In genomic region chr4:107434356-107435237, GRCm38 (mm10) we compare ENCODE assay signal across 8 mouse cellular contexts. TPM values are rescaled to one million over a fixed set of nuclear protein-coding genes. Genes with fewer than 3 reads are reported as not detected.
DNase-seq lines count a peak whose midpoint lies in the region; ATAC-seq and TF ChIP-seq lines count a peak whose summit lies in the region.

Gene Glis1, plus strand, starts transcription at chr4:107434591.

- peak within 1 kb of the TSS; percentile 54 for H3K9ac ChIP-seq in heart, embryonic 12.5 days
- peak within 1 kb of the TSS; percentile 52 for H3K9ac ChIP-seq in kidney, embryonic 15.5 days
- peak within 1 kb of the TSS; percentile 3; the same call in 1 of the 2 replicates for H3K9ac ChIP-seq in liver, embryonic 11.5 days (ENCODE audit: low read depth, low read length)

- peak within 1 kb of the TSS; percentile 98 for H3K4me2 ChIP-seq in heart, embryonic 12.5 days
- H3K4me2 ChIP-seq in kidney, embryonic 15.5 days: peak within 1 kb of the TSS; percentile 89
- peak within 1 kb of the TSS; percentile 100 for H3K4me2 ChIP-seq in liver, embryonic 11.5 days
- H3K4me2 ChIP-seq in myocyte (ENCODE audit: low read depth): peak within 1 kb of the TSS; percentile 91

- H3K9me3 ChIP-seq in heart, embryonic 12.5 days (replicated peaks): no peaks in the 10 kb centered on the region
- no peaks in the 10 kb centered on the region for H3K9me3 ChIP-seq in kidney, embryonic 15.5 days (replicated peaks)
- no peaks in the 10 kb centered on the region for H3K9me3 ChIP-seq in liver, embryonic 11.5 days (ENCODE audit: control insufficient read depth, low read length)

- peaks cover 18% of the 10 kb centered on the region for H3K27me3 ChIP-seq in thymus, adult 2 months (ENCODE audit: control insufficient read depth, insufficient read depth, low read length)
- peaks cover 73% of the 10 kb centered on the region for H3K27me3 ChIP-seq in heart, embryonic 12.5 days (replicated peaks)
- peaks cover 84% of the 10 kb centered on the region for H3K27me3 ChIP-seq in kidney, embryonic 15.5 days
- peaks cover 63% of the 10 kb centered on the region for H3K27me3 ChIP-seq in liver, embryonic 11.5 days (replicated peaks; ENCODE audit: control insufficient read depth, insufficient read depth, low read length)
- H3K27me3 ChIP-seq in myocyte (ENCODE audit: control insufficient read depth, insufficient read depth, insufficient read length): peaks cover 31% of the 10 kb centered on the region

- peaks cover 4% of the 10 kb centered on the region for H3K4me1 ChIP-seq in thymus, adult 2 months (replicated peaks; ENCODE audit: control insufficient read depth, insufficient read depth, low read length)
- H3K4me1 ChIP-seq in heart, embryonic 12.5 days (replicated peaks): peaks cover 14% of the 10 kb centered on the region
- H3K4me1 ChIP-seq in kidney, embryonic 15.5 days: peaks cover 43% of the 10 kb centered on the region
- peaks cover 16% of the 10 kb centered on the region for H3K4me1 ChIP-seq in liver, embryonic 11.5 days (replicated peaks; ENCODE audit: control insufficient read depth, insufficient read depth, low read length)

- peak within 1 kb of the TSS; percentile 12 for H3ac ChIP-seq in myocyte (ENCODE audit: control insufficient read depth, insufficient read length)

- peak within 1 kb of the TSS; percentile 17; the same call in 1 of the 2 replicates for H3K4me3 ChIP-seq in thymus, adult 2 months (ENCODE audit: control insufficient read depth, insufficient read depth, low read length)
- peak within 1 kb of the TSS; percentile 57 for H3K4me3 ChIP-seq in heart, embryonic 12.5 days
- peak within 1 kb of the TSS; percentile 64 for H3K4me3 ChIP-seq in kidney, embryonic 15.5 days (replicated peaks)
- H3K4me3 ChIP-seq in liver, embryonic 11.5 days (ENCODE audit: low read depth, low read length): peak within 1 kb of the TSS; percentile 65
- peak within 1 kb of the TSS; percentile 6 for H3K4me3 ChIP-seq in myocyte

- 1% methylated on average over 108 of the region's 112 CpGs for WGBS in thymus, adult 2 months
- under 1% methylated on average over 91 of the region's 112 CpGs for WGBS in heart, embryonic 12.5 days
- under 1% methylated on average over 93 of the region's 112 CpGs for WGBS in kidney, embryonic 15.5 days
- under 1% methylated on average over 111 of the region's 112 CpGs for WGBS in liver, embryonic 11.5 days

- TF ChIP-seq CTCF in thymus, adult 2 months (IDR thresholded peaks at IDR 0.05; ENCODE audit: borderline replicate concordance, control insufficient read depth, extremely low read depth, insufficient read depth, low read length, poor library complexity): no peak

- DNase-seq in thymus, adult 2 months: no peak
- no peak for DNase-seq in thymus, postnatal 36 days
- DNase-seq in fibroblast of lung, adult 2 months (ENCODE audit: low read depth): peak; percentile 61
- DNase-seq in liver, embryonic 11.5 days (ENCODE audit: low spot score): peak; percentile 66
- peak; percentile 80 for DNase-seq in yolk sac, embryonic 10.5 days (ENCODE audit: low spot score)

- no peak for TF ChIP-seq POLR2A in thymus, adult 2 months (IDR thresholded peaks at IDR 0.05; ENCODE audit: control insufficient read depth, extremely low read depth, insufficient read depth, low read length, poor library complexity)
- TF ChIP-seq POLR2A in myocyte (IDR thresholded peaks at IDR 0.05; ENCODE audit: insufficient read length, low read depth): no peak

- H3K79me2 ChIP-seq in myocyte (ENCODE audit: control insufficient read depth, insufficient read depth): no peaks in the 10 kb centered on the region

- no peaks in the 10 kb centered on the region for H3K36me3 ChIP-seq in thymus, adult 2 months (ENCODE audit: control insufficient read depth, insufficient read depth, low read length)
- H3K36me3 ChIP-seq in heart, embryonic 12.5 days: no peaks in the 10 kb centered on the region
- H3K36me3 ChIP-seq in kidney, embryonic 15.5 days: no peaks in the 10 kb centered on the region
- no peaks in the 10 kb centered on the region for H3K36me3 ChIP-seq in liver, embryonic 11.5 days (ENCODE audit: control insufficient read depth, insufficient read depth, low read length)
- no peaks in the 10 kb centered on the region for H3K36me3 ChIP-seq in myocyte (ENCODE audit: control insufficient read depth, insufficient read depth)

- ATAC-seq in heart, embryonic 12.5 days (ENCODE audit: insufficient number of reproducible peaks, low FRiP score): peak; percentile 90
- ATAC-seq in kidney, embryonic 15.5 days (replicated peaks; ENCODE audit: low FRiP score): peak; percentile 93
- peak; percentile 87 for ATAC-seq in liver, embryonic 11.5 days (replicated peaks; ENCODE audit: low FRiP score)

- no peak within 1 kb of the TSS for H3K27ac ChIP-seq in thymus, adult 2 months (ENCODE audit: control insufficient read depth, insufficient read depth, low read length)
- H3K27ac ChIP-seq in heart, embryonic 12.5 days (ENCODE audit: poor library complexity, severe bottlenecking): no peak within 1 kb of the TSS
- H3K27ac ChIP-seq in kidney, embryonic 15.5 days: no peak within 1 kb of the TSS
- H3K27ac ChIP-seq in liver, embryonic 11.5 days (ENCODE audit: low read depth, low read length): no peak within 1 kb of the TSS

TF ChIP-seq in myocyte, 11 proteins besides CTCF, POLR2A, EP300 and RAD21:
- TF ChIP-seq MYOG (IDR thresholded peaks at IDR 0.05; ENCODE audit: control insufficient read depth in 1 of 3, insufficient read depth in 1 of 3, insufficient read length in 2 of 3, low read depth in 2 of 3) (peak in 1 of 3 experiments; percentile 6), MAX (IDR thresholded peaks at IDR 0.05; ENCODE audit: low read depth) (no peak)

RNA-seq across cellular contexts. Expression of gene Glis1, which starts in this region (rescaled TPM):
- 0.40 and 0.71 TPM in 2 replicates for polyA plus RNA-seq in thymus, adult 2 months (2012; rRNA removed)
- 0.19 and 0.47 TPM in 2 replicates for polyA plus RNA-seq in heart, embryonic 12.5 days (2016; fragmentation: Nextera tagmentation; extraction: Ambion mirVana)
- 5.0 and 6.4 TPM in 2 replicates for polyA plus RNA-seq in kidney, embryonic 15.5 days (2015; fragmentation: Nextera tagmentation; extraction: Ambion mirVana)
- polyA plus RNA-seq in liver, embryonic 11.5 days (2014; fragmentation: Nextera tagmentation; extraction: Ambion mirVana): 1.2 and 1.5 TPM in 2 replicates
- 0.35 TPM for polyA plus RNA-seq in myocyte (2012; fragmentation: generic; extraction: Trizol)

Comparison
In these comparisons a context has a peak if more than half of its experiments do, and no peak if none do; other contexts are left out.
1. Peak in ATAC-seq, H3K4me3 ChIP-seq, H3K9ac ChIP-seq and H3K4me2 ChIP-seq in heart, embryonic 12.5 days; RNA of the gene not detected or under 1 TPM.
2. DNase-seq: peak in fibroblast of lung, adult 2 months (single experiment), liver, embryonic 11.5 days (single experiment) and yolk sac, embryonic 10.5 days (single experiment); none in thymus, adult 2 months (single experiment) and thymus, postnatal 36 days (0 of 2).
3. H3K4me3 ChIP-seq: peak in every context shown above with its lines; median percentile 65 in liver, embryonic 11.5 days; 64 in kidney, embryonic 15.5 days; 57 in heart, embryonic 12.5 days; 17 in thymus, adult 2 months; 6 in myocyte.
4. H3K9ac ChIP-seq: peak in every context shown above with its lines; median percentile 54 in heart, embryonic 12.5 days; 52 in kidney, embryonic 15.5 days; 3 in liver, embryonic 11.5 days.
5. Peak in every context shown above with its lines, with median percentiles within 50 percentile points of each other: ATAC-seq and H3K4me2 ChIP-seq.